Mouse (Mus musculus): ENCODE results near the gene Ctcf. TPM values are rescaled to one million over a fixed set of nuclear protein-coding genes. Genes with fewer than 3 reads are reported as not detected.

Ctcf gene
- total RNA-seq, 2 experiments from 2014 or later = 112 to 113 TPM

GRCm38 (mm10) chr8:105615942-105616341 is 20.4 kb upstream of the Ctcf start:
- ATAC-seq (replicated peaks; ENCODE audit: low FRiP score, low TSS enrichment, poor library complexity, severe bottlenecking) = no peak

DNA sequence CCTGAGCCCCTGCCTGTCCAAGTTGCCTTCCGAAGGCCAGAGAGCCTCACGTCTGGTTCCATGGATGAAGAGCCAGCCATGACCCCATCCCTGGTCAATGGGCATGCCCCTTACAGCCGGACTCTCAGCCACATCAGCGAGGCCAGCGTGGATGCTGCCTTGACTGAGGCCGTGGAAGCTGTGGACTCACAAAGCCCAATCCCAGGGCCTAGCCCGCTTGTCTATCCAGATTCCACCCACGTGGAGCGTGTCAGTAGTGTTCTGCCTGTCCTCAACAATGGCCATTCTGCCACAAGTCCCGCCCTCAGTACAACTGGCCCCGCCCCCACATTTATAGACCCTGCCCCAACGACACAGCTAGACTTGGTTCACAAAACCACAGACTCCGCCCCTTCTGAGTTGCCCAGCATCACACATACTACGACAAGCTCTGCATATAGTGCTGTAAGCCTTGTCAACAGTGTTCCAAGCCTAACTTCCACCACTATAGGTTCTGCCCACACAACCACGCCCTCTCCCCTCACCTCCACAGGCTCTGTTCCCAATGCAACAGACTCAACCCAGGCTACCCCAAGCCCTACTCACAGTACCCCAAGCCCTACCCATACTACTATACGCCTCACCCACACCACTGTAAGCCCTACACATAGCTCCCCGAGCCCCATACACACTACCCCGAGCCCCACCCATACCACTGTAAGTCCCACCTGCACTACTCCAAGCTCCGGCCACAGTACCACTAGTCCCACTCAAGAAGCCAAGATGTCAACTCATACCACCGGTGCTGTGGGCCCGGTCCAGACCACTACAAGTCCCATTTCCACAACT is 18.7 kb upstream of the Ctcf start:
- 0 out of 2 replicates have a peak, but pooled peaks have one; percentile 7 for ATAC-seq (replicated peaks; ENCODE audit: low FRiP score, low TSS enrichment, poor library complexity, severe bottlenecking)

DNA sequence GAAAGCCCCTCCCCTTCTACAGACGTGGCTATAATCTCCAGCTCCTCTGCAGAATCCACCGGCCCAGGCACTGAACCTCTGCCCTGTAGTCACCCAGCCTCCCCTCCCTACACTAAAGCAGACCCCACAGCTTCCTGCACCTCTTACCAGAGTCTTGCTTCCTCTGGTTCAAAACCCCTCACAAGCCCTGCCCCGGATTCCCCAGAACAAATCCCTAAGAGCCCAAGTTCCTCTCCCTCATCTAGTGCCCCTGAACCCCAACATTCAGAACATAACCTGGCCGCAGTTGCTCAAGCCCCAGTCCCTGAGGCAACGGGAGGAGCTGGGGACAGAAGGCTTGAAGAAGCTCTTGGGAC is 18.1 kb upstream of the Ctcf start:
- ATAC-seq (replicated peaks; ENCODE audit: low FRiP score, low TSS enrichment, poor library complexity, severe bottlenecking) = no peak

GRCm38 (mm10) chr8:105618892-105619591 is 17.3 kb upstream of the Ctcf start:
- no peak for ATAC-seq (replicated peaks; ENCODE audit: low FRiP score, low TSS enrichment, poor library complexity, severe bottlenecking)

DNA sequence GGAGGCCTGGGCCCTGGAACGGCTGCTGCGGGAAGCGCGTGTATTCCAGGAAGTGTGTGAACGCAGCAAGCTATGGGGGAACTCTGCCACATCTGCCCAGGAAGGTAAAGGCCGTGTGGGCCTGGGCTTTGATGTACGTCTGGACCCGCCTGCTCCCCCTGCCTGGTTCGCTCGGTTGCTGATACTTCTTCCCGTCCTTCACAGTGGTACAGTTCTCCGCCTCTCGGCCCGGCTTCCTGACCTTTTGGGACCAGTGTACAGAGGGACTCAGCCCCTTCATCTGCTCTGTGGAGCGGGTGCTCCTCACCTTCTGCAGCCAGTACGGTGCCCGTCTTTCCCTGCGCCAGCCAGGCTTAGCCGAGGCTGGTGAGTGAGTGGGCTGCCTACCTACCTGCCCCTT is 16.2 kb upstream of the Ctcf start:
- no peak for ATAC-seq (replicated peaks; ENCODE audit: low FRiP score, low TSS enrichment, poor library complexity, severe bottlenecking)

DNA sequence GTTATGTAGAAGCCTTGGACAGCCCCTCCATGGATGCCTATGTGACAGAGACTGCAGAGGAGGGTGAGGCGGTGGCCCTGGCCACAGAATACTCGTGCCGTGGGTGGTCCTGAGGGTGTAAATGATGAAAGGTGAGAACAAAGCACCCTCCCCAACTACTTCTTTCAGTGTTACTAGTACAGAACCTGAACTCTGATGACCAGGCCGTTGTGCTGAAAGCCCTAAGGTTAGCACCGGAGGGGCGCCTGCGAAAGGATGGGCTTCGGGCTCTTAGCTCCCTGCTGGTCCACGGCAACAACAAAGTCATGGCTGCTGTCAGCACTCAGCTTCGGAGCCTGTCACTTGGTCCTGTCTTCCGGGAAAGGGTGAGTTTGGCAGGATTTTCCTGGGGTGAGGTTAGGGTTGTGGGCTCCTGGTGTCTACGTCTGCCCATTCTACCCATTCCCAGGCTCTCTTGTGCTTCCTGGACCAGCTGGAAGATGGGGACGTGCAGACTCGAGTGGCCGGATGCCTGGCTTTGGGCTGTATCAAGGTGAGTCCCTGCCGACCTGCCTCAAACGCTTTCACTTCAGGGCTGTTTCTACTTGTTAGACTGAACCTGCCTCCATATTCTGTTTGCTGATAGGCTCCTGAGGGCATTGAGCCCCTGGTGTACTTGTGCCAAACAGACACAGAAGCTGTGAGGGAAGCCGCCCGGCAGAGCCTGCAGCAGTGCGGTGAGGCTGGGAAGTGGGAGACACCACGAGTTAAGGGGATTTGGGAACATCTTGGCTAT is 15.2 kb upstream of the Ctcf start:
- ATAC-seq (replicated peaks; ENCODE audit: low FRiP score, low TSS enrichment, poor library complexity, severe bottlenecking) = no peak

DNA sequence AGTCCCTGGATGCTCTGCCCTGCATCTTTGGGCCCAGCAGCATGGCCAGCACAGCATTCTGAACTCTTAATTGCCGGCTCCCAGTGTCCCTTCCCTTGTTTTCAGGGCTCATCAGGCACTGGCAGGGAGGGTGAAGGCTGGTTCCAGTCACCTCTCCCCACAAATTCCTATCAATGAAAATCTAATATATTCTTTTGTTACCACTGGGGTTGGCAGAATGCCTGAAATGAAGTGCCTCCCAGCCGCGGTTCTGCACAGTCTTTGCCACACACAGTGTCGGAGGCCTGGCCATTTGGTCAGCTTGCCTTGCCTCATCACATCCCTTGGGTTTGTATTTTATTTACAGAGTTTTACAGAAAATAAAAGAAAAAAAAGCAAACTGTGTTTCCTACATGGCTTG is 14.5 kb upstream of the Ctcf start:
- no peak for ATAC-seq (replicated peaks; ENCODE audit: low FRiP score, low TSS enrichment, poor library complexity, severe bottlenecking)

DNA sequence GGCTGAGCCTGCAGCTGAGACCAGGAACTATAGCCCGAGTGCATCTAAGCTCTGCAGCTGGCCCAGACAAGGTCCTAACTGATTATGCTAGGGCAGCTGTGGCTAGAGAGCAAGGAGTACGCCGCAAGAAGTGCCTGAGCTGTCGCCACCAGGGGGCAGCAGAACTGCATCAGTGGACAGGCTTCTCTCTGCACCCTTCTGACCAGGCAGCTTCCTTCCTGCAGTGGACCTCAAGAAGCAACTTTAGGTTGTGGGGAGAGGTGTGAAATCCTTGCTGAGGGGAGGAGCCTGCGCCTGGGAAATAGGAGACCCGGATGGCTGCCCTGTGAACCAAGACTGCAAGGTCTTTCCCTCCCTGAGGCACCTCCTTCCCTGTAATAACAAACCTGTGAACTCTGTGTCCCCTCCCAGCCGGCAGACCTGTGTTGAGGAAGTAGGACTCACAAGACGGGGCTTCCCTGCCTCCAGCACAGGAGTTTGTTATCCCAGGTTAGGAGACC is 13.9 kb upstream of the Ctcf start:
- ATAC-seq (replicated peaks; ENCODE audit: low FRiP score, low TSS enrichment, poor library complexity, severe bottlenecking) = peak; percentile 85

- no peak for ATAC-seq (replicated peaks; ENCODE audit: low FRiP score, low TSS enrichment, poor library complexity, severe bottlenecking)
Observed at GRCm38 (mm10) chr8:105623118-105623517, 13.2 kb upstream of the Ctcf start.

DNA sequence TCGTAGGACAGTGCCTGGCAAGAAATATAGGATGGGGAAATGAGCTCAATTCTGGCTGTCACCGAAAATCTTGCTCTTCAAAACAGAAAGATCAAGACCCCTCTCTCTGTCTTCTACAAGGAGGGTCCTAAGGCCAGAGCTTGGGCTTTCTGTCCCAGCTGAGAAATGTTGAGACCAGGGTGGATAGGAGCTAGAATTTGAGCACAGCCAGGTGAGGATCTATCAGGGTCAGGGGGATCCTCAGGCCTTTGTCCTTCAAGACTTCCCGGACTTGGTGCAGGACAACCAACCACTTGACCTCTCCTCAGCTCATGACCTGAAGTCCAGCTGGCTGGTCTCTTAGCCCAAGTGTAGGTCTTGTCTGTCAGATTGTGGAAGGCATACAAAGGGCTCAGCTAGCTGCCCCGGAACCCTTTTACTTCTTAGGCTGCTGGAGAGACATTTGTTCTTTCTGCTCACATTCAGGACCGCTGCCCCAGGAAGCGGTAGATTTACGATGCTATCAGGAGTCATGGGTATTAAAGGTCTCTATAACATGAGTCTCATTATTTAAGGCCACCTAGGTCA is 12.6 kb upstream of the Ctcf start:
- no peak for ATAC-seq (replicated peaks; ENCODE audit: low FRiP score, low TSS enrichment, poor library complexity, severe bottlenecking)

- ATAC-seq (replicated peaks; ENCODE audit: low FRiP score, low TSS enrichment, poor library complexity, severe bottlenecking) = no peak
Observed at GRCm38 (mm10) chr8:105624401-105624800, 12.0 kb upstream of the Ctcf start.

GRCm38 (mm10) chr8:105624831-105625230 is 11.5 kb upstream of the Ctcf start:
- ATAC-seq (replicated peaks; ENCODE audit: low FRiP score, low TSS enrichment, poor library complexity, severe bottlenecking) = no peak

- ATAC-seq (replicated peaks; ENCODE audit: low FRiP score, low TSS enrichment, poor library complexity, severe bottlenecking) = no peak
Observed at GRCm38 (mm10) chr8:105626086-105626485, 10.3 kb upstream of the Ctcf start.

- ATAC-seq (replicated peaks; ENCODE audit: low FRiP score, low TSS enrichment, poor library complexity, severe bottlenecking) = no peak
Observed at GRCm38 (mm10) chr8:105629337-105629736, 7.0 kb upstream of the Ctcf start.

DNA sequence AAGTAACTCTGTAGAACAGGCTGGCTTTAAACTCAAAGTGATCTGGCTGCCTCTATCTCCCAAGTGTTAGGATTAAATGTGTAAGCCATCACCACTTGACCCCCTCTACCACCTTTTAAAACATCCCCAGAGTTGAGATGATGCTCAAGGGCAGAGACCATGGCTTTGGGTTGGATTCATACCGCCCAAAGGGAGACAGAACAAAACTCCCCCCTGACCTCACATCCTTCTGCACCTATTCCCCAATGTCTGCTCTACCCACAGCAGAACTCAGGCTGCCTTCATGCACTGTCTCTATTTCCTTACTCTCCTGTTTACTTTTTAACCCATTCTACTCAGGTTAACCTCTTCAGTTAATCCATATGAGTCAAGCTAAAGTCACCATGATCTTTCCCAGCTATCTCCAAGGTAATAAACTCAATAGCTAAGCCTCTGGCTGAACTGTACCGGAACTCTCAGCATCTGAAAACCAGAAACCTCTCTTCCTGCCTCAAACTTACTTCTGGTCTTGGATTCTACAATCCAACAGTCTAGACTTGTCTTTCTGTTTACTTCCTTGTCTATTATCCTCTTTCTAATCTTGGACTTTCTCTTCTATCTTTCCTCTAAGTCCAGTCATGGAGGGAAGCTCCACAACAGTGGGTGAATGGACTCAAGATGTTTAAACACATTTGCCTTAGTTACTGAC is 1.5 kb upstream of the Ctcf start:
- ATAC-seq (replicated peaks; ENCODE audit: low FRiP score, low TSS enrichment, poor library complexity, severe bottlenecking) = no peak

- no peak; the same call in 1 of the 2 replicates for ATAC-seq (replicated peaks; ENCODE audit: low FRiP score, low TSS enrichment, poor library complexity, severe bottlenecking)
Observed at GRCm38 (mm10) chr8:105635481-105635880, 887 bp upstream of the Ctcf start.

DNA sequence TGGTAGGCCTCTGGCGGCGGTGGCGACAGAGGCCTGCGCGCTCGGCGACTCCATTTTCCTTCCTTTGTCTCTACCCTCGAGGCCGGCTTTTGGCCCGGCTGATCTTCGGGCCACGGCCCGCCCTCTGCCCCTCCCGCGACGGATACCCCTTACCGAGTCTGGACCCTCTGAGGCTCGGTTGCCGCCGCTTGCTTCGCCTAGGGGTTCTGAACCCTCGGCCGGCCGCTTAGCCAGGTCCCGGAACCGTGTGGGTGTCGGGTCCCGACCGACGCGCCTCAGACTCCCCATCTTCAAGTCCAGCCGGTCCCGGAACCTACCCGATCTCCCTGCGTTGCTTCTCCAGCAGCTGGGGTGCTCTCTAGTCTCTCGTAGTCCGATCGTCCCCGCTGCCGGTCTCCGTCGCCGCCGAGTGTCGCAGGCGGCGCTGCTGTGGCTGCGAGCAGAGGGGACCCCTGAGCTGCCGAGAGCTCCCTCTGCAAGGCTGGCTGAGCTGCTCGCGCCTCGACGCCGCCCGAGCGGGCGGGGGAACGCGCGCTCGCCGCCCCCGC is 669 bp downstream of the Ctcf start, which contains the start of gene Agrp:
TSS of gene Agrp (minus strand) at position 431 of the 548 bp plus-strand sequence.
- ATAC-seq (replicated peaks; ENCODE audit: low FRiP score, low TSS enrichment, poor library complexity, severe bottlenecking) = no peak; the same call in 1 of the 2 replicates

GRCm38 (mm10) chr8:105637601-105638041 is 1.3 kb downstream of the Ctcf start:
- 0 out of 2 replicates have a peak, but pooled peaks have one; percentile 26 for ATAC-seq (replicated peaks; ENCODE audit: low FRiP score, low TSS enrichment, poor library complexity, severe bottlenecking)

- ATAC-seq (replicated peaks; ENCODE audit: low FRiP score, low TSS enrichment, poor library complexity, severe bottlenecking) = no peak
Observed at GRCm38 (mm10) chr8:105638510-105638909, 2.1 kb downstream of the Ctcf start.
